Mouse (Mus musculus) lung, adult 2 months (tissue): ENCODE measurements around the gene Fn3krp.

Experiments used
- CTCF ChIP-seq: fragments of 200-500 bp; IDR thresholded peaks from 2 replicates; pipeline ENCODE4 v1.5.1; 2011; ENCODE audit warnings: mild to moderate bottlenecking, low read length, control low read depth; ENCODE audit not compliant: insufficient read depth
- POLR2A ChIP-seq: fragments of 200-500 bp; IDR thresholded peaks from 2 replicates; pipeline ENCODE4 v1.6.1; 2011; ENCODE audit warnings: low read depth, mild to moderate bottlenecking, control low read depth, low read length, borderline replicate concordance; ENCODE audit errors: extremely low read depth

- no peak for TF ChIP-seq CTCF
- no peak for TF ChIP-seq POLR2A
Observed at GRCm38 (mm10) chr11:121479476-121480203, 58.4 kb downstream of the Fn3krp start.
